Mouse (Mus musculus): Measurements from ENCODE around the gene Rhog.

The Rhog gene

DNA sequence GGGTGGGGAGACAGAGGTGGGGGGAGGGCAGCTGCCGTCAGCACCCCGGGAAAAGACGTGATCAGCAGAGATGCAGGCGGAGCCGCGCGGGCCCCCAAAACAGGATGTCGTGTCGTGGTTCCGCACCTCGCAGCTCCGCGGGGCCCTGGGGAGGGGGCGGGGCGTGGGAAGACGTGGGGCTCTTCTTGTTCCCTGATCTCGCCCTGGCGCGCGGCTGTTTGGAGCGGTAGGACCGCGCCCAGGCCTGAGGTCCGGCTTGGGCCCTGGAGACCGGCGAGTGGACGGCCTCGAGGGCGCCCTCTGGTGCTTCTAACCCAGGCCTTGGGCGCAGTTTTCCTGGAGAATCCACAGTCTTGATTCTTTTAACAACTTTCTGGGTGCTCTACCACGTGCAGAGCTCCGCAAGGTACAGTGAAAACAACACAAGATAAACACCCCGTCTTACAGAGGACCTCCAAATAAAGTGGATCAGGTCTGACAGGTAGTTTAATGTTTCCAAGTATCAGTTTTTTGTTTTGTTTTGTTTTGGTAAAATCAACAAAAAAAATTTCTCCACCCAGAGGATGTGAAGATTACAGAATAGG is 5.1 kb downstream of the Rhog start:
- DNase-seq (ENCODE audit: low read depth, low spot score), result no peak

DNA sequence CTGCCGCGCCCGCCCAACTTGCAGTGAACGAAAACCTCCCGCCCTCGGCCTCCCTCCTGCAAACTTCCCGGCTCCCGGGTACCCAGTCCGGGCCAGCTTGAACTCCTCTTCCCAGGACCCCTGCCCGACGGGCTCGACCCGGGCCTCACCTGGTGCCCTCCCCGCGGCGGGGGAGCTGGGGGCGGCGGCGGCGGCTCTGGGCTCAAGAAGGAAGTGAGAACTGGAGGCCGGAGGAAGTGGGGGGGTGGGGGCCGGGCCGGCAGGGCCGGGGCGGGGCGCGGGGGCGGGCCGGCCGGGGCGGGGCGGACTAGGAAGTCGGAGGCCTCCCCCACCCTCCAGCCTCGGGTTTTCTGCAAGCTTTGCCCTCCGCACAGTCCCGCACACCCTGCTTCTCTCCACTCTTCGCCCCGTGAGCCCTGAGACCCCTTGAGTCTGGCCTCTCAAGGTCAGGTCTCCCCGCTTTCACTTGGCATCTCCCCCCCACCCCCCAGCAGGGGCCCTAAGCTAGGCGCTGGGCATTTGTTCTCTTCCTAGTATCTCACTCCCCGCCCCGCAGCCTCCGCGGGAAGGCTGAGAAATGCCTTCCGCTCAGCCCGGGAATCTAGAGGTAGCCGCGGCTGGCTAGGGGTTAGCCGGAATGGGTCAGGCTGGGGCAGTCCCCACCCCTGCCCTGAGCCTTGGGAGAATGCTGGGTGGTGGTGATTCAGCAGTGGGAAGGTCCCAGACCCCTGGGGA is 5.8 kb downstream of the Rhog start:
- no peak for DNase-seq (ENCODE audit: low read depth, low spot score)

DNA sequence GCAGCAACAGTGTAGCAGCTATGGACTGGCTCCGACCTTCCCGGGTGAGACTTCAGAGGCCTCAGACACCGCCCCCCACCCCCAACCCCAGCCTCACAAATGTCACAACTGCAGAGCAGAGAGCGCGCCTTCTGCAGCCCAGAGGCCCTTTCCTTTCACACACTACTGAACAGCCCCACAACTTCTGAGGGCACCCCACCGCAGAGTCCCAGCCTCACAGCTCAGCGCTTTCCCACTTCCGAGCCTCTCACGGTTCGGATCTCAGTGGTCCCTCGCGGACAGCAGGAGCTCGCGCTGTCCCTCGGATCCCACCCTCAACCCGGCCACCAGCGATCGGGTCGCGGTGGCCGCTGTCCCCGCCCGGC is 6.3 kb downstream of the Rhog start:
- no peak for DNase-seq (ENCODE audit: low read depth, low spot score)

DNA sequence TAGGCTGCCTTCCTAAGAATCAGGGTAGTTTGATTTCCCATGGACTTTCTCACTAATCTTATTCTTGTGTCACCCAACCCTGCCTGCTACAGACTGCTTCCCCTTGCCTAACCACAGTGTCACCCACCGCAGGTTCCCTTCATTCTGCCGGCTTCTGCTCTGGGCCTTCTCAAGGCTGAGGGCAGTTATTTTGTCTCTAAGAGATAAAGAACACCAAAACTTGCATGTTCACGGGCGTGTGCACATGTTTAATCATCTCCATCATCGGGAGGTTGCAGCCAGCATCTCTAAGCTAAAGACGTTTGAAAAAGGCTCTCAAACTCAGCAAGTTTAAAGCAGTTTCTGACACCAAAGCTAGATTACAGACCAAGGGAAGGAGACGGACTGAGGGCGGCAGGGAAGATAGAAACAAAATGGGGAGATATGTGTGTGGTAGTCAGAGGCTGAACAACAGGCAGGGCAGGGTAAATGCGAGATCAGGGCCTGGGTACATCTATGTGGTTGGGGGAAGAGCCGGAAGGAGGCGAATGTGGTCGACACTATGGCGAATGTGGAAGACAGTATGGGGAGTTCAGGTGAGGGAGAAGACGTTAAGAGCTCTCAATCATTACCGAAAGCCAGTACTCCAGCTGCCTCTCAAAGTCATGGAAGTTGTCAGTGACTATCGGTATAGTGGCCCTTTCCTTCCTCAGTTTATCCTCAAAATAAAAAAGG is 7.0 kb downstream of the Rhog start:
- DNase-seq (ENCODE audit: low read depth, low spot score), result no peak

DNA sequence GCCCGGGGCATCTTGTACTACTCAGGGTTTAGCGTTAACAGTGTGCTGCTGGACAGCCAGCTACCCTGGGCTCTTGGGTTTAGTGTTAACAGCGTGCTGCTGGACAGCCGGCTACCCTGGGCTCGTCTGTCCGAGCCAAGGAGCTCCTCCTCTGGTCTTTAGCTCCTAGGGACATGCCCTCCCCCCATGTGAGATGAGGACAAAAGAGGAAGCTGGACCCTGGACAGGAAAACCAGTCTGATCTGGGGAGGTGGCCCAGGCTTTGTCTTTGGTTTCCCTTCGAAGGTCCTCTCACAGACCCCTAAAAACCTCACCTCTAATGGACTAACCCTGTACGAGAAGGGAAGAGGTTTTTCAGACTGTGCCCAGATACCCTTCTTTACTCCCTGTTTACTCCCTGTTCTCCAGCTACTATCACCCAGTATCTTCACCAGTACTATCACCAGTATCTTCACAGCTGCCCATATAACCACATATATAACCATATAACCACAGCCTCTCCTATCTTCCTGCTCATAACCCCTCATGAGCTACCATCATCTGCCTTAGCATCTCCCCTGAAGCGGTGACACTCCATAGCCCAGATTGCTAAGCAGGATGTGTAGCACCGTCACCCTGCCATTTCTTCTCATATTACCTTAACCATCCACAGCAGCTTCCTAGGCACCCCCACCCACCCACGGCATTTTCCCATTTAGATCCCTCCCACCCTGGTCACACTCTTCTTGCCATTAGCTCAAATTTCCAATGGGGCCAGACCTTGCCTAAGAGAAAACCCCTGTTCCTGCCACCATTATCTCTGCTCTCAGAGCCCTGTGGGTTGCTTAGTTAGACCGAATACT is 8.7 kb downstream of the Rhog start:
- DNase-seq (ENCODE audit: low read depth, low spot score), result no peak

DNA sequence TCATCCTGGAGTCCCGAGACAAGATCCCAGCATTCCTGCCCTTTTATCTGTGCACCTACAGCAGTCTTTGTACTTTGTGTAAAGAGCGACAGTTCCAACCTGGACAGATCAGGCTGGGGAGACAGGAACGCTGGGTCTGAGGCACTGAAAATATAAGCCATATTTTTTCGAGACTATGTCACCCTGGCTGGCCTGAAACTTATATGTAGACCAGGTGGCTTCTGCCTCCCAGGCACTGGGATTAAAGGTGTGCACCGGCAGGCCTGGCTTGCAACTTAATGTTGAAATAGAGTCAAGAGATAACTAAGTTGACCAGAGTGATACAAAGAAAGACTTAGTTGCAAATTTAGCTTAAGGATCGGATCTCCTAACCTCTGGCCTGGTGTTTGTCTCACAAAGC is 9.6 kb downstream of the Rhog start:
- DNase-seq (ENCODE audit: low read depth, low spot score), result no peak

DNA sequence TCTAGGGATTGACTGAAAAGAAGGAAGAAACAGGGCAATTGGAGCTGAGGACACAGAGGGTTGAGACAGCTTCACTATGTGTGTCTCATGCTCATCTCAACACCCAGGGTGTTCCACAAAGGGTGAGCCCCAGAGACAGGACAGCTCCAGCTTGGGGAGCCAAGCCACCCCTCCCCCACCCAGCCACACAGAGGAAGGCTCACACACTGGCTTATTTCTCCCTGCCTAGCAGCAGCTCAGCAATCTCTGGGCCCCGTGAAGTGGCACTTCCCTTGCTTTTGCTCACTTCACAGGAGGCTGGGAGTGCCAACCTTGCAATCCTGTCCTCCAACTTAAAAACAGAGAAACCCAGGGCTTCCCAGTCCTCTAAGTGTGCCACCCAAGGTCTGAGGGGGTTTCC is 10.1 kb downstream of the Rhog start:
- no peak for DNase-seq (ENCODE audit: low read depth, low spot score)

DNA sequence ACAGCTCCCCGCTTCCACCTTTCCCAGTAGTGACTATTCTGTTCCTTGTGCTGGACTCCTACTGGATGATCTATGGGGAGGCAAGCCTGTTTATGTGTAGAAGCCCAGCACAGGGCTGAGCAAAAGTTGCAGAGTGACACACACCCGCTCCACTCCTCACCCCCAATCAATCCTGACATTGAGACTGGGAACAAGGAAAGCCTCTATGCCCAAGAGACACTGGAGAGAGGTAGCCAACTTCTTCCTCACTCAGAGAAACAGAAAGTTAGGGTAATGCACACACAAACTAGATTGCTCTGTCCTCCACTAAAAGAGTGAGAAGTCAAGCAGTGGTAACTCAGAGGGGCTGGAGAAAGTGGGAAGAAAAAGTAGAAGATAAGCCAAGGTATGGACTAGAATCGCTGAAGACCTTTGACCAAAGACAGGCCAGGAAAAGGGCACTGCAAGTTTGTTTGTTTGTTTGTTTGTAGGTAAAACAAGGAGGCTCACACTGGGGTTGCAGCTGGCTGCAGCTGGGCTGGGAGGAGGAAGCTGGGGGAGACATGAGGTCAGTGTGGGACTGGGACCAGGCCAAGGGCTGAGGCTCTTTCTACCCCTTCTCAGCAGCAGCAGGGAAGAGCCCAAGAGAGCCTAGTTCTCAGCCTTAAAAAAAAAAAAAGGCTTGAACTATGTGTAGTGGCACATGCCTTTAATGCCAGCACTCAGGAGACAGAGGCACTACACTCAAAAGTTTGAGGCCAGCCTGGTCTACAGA is 10.9 kb downstream of the Rhog start:
- DNase-seq (ENCODE audit: low read depth, low spot score), result no peak

DNA sequence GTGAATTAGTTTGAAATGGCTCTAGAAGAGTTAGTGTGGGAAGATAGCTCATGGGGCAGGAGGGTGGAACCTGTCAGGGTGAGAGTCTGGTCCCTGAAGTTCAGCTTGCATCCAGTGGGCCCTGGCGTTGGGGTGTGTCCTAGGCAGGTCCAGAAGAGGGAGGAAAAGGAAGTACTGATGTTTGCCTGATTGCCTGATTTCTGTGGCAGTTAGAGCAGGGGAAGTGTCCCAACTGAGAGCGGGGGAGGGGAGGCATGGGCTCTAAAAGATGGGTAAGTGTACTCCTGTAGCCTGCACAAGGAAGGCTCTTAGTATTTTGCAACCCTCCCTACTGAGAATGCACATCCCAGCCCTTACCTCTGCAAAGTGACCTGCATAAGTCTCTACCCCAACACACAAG is 12.0 kb downstream of the Rhog start:
- no peak for DNase-seq (ENCODE audit: low read depth, low spot score)

DNA sequence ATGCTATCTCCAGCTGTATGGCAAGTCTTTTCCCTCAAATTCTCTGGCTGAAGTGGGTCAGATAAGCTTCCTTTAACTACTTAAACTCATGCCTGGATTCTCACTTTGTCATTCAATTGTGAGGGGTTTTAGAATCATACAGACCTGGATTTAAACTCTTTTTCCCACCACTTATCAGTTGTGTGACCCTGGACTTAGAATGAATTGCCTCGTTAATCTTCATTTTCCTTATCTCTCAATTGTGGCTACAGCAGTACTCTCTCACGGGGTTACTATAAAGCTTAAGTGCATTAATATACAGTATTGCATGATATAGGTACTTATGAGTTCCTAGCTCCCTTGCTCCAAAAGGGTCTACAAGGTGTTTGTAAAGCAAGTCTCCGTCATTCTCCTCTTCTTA is 12.9 kb downstream of the Rhog start:
- no peak for DNase-seq (ENCODE audit: low read depth, low spot score)

DNA sequence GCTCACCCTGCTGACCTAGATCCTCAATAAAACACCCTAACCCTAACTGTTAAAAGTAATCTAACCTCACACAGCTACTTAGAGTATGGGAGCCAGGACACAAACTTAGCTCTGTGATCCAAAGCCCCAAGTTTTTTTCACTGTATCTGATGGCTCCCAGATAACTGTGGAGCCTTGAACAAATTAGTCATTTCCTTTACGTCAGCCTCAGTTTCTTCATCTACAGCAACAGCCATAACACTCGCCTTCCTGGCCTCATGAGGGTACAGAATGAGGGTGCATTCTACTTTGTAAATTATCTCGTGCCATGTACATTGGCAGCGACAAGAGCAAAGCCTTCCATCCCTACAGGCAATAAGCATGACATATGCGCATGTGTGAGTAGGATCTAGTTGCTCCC is 13.5 kb downstream of the Rhog start:
- DNase-seq (ENCODE audit: low read depth, low spot score), result no peak

DNA sequence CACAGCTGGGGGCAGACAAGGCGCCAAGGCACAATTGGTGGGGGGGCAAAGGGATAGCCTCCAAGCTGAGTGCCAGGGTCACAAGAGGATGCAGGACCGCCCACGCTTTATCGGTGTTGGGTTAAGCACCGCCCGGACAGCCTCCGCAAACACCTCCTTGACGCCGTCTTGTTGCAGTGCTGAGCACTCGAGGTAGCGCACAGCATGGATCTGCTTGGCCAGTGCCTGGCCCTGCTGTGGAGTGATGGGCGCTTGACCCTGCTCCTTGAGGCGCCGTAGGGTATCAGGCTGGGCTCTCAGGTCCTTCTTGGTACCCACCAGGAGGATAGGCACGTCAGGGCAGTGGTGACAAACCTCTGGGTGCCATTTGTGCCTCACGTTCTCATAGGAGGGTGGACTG is 16.3 kb downstream of the Rhog start:
- DNase-seq (ENCODE audit: low read depth, low spot score), result no peak

DNA sequence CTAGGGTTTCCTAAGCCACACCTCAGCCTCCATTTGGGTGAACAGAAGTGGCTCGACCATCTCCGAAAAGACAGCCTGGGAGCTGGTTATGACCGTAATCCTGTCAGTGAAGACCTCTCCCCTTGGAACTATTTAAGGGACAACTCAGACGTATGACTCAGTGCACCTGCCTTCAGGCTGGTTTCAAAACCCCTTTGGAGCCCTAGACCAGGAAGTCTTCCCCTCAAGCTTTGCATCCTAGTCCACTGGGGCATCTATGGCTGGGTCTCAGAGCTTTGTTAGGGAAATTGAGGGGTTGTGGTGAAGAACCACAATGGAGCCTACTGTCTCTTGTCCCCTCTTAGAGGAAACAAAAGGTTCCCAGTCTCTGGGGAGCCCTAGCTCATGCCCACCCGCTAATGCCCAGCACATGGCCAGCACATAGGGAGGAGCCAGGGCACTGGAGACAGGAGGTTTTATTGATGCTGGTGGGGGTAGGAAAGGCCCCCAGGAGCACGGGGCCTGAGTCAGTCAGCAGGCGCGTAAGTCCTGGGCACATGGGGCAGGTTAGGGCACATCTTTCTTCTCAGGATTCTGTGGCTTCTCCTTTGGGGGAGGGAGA is 17.1 kb downstream of the Rhog start:
- DNase-seq (ENCODE audit: low read depth, low spot score), result no peak

DNA sequence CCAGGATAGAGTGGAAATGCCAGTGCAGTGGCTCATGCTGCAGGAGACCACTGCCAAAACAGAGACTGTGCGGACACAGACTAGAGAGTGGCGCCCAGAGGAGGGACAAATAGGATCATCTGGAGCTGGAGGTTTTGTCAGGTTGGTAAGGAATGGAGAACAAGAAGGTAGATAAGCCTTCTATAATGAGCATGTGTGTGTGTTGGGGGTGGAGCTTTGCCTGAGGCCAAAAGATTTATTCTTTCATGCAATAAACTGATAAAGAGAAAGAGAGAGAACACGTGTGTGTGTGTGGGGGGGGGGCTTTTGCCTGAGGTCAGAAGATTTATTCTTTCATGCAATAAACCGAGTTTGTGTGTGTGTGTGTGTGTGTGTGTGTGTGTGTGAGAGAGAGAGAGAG is 22.8 kb downstream of the Rhog start:
- no peak for DNase-seq (ENCODE audit: low read depth, low spot score)

DNA sequence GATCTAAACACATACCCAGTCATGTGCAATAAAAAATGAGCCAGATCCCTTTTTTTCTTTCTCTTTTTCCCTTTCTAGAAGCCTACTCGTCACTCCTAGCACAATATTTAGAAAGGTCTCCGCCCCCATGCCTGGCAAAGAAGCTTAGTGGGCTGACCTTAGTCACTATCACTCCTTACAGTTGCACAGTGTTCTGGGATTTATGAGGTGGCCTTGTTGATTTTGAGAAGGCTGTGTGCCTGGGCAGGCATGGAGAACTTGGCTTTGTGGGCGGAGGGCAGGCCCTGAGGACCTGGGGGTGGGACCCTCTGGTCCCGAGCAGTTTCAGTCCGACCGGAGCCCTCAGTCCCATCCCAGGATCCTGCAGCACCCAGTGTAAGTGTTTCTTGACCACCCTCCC is 26.0 kb downstream of the Rhog start:
- DNase-seq (ENCODE audit: low read depth, low spot score), result no peak

DNA sequence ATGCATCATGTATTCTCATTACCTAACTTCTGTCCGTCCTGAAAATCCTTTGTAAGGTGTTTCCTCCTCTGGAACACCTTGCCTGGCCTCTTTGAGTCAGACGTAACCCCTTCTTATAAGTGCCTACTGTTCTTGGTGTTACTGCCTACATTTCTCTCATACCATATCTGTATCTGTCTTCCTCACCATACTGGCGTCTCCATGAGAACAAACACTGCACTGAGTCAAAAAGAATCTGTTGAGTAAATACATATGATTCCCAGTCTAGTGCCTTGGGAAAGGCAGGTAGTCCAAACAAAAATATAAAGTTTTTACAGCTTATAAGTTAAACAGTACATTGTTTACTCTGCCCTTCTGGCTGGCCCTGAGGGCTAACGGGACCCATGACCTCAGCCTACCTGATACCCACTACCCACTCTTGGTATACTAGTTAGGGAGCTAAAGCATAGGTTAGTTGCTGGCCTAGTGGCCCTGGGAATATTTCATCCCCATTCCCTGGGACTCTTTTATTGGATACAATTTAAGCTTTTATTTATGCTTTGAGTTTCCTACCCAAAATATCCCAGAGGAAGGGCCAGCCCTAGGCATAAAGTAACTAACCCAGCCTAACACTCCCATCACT is 27.7 kb downstream of the Rhog start:
- DNase-seq (ENCODE audit: low read depth, low spot score), result no peak

DNA sequence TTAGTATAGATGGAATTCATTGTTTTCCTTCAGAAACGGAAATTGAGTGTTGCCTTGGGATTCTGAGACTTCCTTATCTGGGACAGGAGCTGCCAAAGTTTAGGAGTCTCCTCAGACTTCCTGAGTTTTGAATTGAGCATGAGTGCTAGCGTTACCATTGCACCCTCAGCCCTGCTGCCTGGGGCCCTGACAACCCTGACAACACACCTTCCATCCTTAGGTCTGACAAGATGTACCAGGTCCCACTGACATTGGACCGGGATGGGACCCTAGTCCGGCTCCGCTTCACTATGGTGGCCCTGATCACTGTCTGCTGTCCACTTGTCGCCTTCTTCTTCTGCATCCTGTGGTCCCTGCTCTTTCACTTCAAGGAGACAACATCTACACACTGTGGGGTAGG is 29.8 kb downstream of the Rhog start:
- DNase-seq (ENCODE audit: low read depth, low spot score), result no peak

DNA sequence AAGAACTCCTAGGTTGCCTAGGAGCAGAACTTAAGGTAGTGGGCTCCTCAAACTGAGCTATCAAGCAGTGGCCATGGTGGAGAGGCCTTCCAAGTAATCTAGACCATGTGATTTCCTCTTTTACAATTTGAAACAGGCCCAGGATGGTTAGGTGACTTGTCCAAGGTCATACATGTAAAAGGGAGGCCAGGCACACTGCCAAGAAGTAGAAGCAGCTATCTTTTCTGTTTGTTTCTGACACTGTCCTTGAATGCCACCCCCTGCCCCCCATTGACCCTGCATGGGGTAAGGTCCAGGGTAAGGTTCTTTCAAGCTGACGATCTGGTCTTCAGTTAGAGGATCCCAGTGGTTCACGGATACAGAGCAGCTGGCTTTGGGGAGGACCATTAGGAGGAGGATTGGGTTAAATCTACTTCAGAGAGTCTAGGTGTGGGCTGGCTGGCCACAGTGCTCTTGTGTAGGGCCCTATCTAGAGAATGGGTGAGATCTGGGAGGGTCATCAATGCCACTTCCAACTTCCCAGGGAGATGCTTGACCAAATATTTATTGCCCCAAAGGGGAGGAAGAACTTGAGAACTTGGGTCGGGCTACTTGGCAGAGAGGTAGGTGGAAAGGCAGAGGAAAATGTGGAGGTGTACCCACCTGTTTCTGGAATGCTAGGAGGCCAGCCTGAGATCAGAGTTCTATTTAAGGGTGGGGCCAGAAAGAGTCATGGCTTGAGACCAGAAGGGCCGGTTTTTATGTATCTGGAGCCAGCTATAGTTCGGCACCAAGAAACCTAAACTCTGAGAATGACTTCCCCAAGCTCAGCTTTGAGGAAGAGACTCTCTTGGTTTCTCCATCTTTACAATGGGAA is 31.7 kb downstream of the Rhog start:
- no peak for DNase-seq (ENCODE audit: low read depth, low spot score)

DNA sequence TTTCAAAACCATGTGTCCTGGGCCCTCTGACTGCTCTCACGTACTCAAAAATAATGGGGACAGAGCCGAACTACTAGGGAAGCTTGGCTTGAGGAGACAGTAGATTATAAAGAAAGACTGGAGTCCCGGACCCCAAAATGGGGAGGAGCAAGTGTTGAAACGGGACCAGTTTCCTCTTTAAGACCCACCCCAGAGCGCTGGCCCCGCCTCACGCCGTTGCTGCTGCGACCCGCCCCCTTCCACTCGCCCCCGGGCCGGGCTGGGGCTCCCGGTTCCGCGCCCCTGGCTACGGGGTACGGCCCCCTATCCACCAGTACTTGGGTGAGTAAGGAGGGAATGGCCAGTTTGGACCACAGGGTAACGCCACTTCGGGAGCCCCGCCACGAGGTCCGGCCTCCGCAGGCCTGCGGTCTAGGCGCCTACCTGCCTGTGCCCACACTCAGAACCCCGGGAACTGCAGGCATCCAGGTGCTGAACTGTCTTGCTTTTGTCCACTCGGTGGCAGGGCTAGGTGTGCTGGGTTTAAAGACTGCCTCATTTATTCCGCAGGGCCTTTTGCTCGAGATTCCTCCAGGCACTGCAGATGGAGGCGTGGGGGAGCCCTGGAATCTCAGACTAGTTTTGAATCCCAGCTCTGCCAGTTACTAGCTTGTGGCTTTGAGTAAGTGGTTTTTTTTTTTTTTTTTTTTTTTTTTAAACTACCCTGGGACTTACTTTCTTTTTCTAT is 32.9 kb downstream of the Rhog start:
- no peak for DNase-seq (ENCODE audit: low read depth, low spot score)

Data from brain, embryonic 18.5 days (tissue).